Mouse (Mus musculus) thymus, adult 2 months (tissue): ENCODE measurements around the gene Olfr1115.
"Not testable (repeated sequence)": the region's sequence is repeated elsewhere in the genome, so short reads cannot be mapped to it uniquely, and the experiment has no call there.

Source experiments
- CTCF ChIP-seq: fragments of 200-500 bp; IDR thresholded peaks from 2 replicates; pipeline ENCODE4 v1.5.1; 2012; ENCODE audit warnings: mild to moderate bottlenecking, control low read depth, low read length, moderate library complexity, borderline replicate concordance; ENCODE audit not compliant: control insufficient read depth, poor library complexity, insufficient read depth; ENCODE audit errors: extremely low read depth
- POLR2A ChIP-seq: fragments of 200-500 bp; IDR thresholded peaks from 2 replicates; pipeline ENCODE4 v1.6.1; 2012; ENCODE audit warnings: mild to moderate bottlenecking, low read length, control low read depth, moderate library complexity; ENCODE audit not compliant: control insufficient read depth, poor library complexity, insufficient read depth; ENCODE audit errors: extremely low read depth

- not testable (repeated sequence) for TF ChIP-seq POLR2A, CTCF
Measured at GRCm38 (mm10) chr2:87293977-87294376, 46.2 kb downstream of the Olfr1115 start.
